24 mouse cellular contexts compared by ENCODE assay signal in the genomic region with DNA sequence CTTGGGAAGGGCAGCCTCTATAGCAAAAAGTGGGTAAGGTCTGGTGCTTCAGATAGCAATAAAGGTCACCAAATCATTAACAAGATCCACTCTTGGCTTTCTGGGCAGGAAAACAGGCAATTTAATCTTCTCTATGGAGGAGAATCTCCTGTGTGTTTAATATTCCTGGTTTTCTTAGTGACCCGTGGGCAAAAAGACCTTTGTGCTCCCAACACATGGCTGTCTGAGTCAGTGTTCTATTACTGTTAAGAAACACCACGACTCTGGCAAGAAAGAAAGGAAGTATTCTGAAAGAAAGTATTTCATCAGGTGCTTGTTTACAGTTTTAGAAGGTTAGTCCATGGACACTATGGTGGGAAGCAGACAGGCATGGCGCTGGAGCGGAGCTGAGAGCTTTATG. TPM values are rescaled to one million over a fixed set of nuclear protein-coding genes. Genes with fewer than 3 reads are reported as not detected.
"Had no signal": no experiment of that assay in that cellular context is flagged by ENCODE, and none has a peak within 500 bp of the region (broad histone marks: within the 10 kb centered on the region; RNA-seq: fewer than 3 reads in every experiment).

No protein-coding gene starts in this region.

- H3K27me3 ChIP-seq: midbrain, embryonic 12.5 days; neural tube, embryonic 13.5 days; neural tube, embryonic 15.5 days had no signal

- ATAC-seq: midbrain, embryonic 16.5 days had no signal

- H3K36me3 ChIP-seq: midbrain, embryonic 10.5 days; midbrain, embryonic 12.5 days; neural tube, embryonic 13.5 days; neural tube, embryonic 15.5 days had no signal

- DNase-seq: lung, adult 18-20 months; lung, embryonic 14.5 days; lung, postnatal 10 days; lung, postnatal 4 days; midbrain, embryonic 14.5 days; retina, postnatal 1 day; right cerebral cortex, adult 18-20 months; spleen, adult 18-20 months; thymus, adult 18-20 months; thymus, postnatal 14 days; thymus, postnatal 36 days had no signal

- H3K9me3 ChIP-seq: midbrain, embryonic 10.5 days; midbrain, embryonic 12.5 days; neural tube, embryonic 13.5 days; neural tube, embryonic 15.5 days had no signal

- H3K4me2 ChIP-seq: lung, embryonic 14.5 days; midbrain, embryonic 12.5 days; neural tube, embryonic 13.5 days; neural tube, embryonic 15.5 days had no signal

- H3K4me3 ChIP-seq: midbrain, embryonic 10.5 days; midbrain, embryonic 12.5 days; myocyte; neural tube, embryonic 13.5 days; neural tube, embryonic 15.5 days had no signal

- H3K27ac ChIP-seq: midbrain, embryonic 10.5 days; midbrain, embryonic 12.5 days; neural tube, embryonic 13.5 days; neural tube, embryonic 15.5 days had no signal

- H3K4me1 ChIP-seq: midbrain, embryonic 10.5 days; midbrain, embryonic 12.5 days; neural tube, embryonic 13.5 days; neural tube, embryonic 15.5 days had no signal

- H3K9ac ChIP-seq: lung, embryonic 14.5 days; midbrain, embryonic 12.5 days; neural tube, embryonic 13.5 days; neural tube, embryonic 15.5 days had no signal

RNA-seq across cellular contexts. Expression of a gene that starts 1.5 kb away (rescaled TPM):
- total RNA-seq: megakaryocyte, adult 5-6 weeks; megakaryocyte-erythroid progenitor cell, adult 5-6 weeks had no signal
- polyA plus RNA-seq: lung, embryonic 14.5 days; lung, embryonic 16.5 days; midbrain, embryonic 10.5 days; midbrain, embryonic 12.5 days; midbrain, embryonic 14.5 days; myocyte; neural tube, embryonic 11.5 days; stomach, embryonic 14.5 days; stomach, embryonic 16.5 days; thymus, postnatal 0 days had no signal

RNA-seq across cellular contexts. Expression of a gene that starts 1.5 kb away (rescaled TPM):
- total RNA-seq: megakaryocyte, adult 5-6 weeks; megakaryocyte-erythroid progenitor cell, adult 5-6 weeks had no signal
- polyA plus RNA-seq: lung, embryonic 14.5 days; lung, embryonic 16.5 days; midbrain, embryonic 10.5 days; midbrain, embryonic 12.5 days; midbrain, embryonic 14.5 days; midbrain, embryonic 16.5 days; myocyte; neural tube, embryonic 11.5 days; neural tube, embryonic 13.5 days; neural tube, embryonic 15.5 days; stomach, embryonic 14.5 days; stomach, embryonic 16.5 days; thymus, postnatal 0 days had no signal

RNA-seq across cellular contexts. Expression of a gene that starts 9.6 kb away (rescaled TPM):
- total RNA-seq: megakaryocyte, adult 5-6 weeks; megakaryocyte-erythroid progenitor cell, adult 5-6 weeks had no signal
- polyA plus RNA-seq: lung, embryonic 14.5 days; lung, embryonic 16.5 days; midbrain, embryonic 10.5 days; midbrain, embryonic 12.5 days; midbrain, embryonic 14.5 days; myocyte; neural tube, embryonic 11.5 days; neural tube, embryonic 13.5 days; neural tube, embryonic 15.5 days; stomach, embryonic 14.5 days; thymus, postnatal 0 days had no signal

RNA-seq across cellular contexts. Expression of a gene that starts 46.7 kb away (rescaled TPM):
- total RNA-seq: megakaryocyte, adult 5-6 weeks; megakaryocyte-erythroid progenitor cell, adult 5-6 weeks had no signal
- polyA plus RNA-seq: lung, embryonic 14.5 days; lung, embryonic 16.5 days; midbrain, embryonic 10.5 days; midbrain, embryonic 12.5 days; midbrain, embryonic 14.5 days; myocyte; neural tube, embryonic 11.5 days; neural tube, embryonic 13.5 days; neural tube, embryonic 15.5 days; stomach, embryonic 14.5 days had no signal

RNA-seq across cellular contexts. Expression of a gene that starts 56.7 kb away (rescaled TPM):
- total RNA-seq: megakaryocyte, adult 5-6 weeks; megakaryocyte-erythroid progenitor cell, adult 5-6 weeks had no signal
- polyA plus RNA-seq: lung, embryonic 16.5 days; myocyte; neural tube, embryonic 11.5 days; stomach, embryonic 14.5 days; thymus, postnatal 0 days had no signal
